Mouse (Mus musculus): ENCODE results near the gene Amz1. TPM values are rescaled to one million over a fixed set of nuclear protein-coding genes. Genes with fewer than 3 reads are reported as not detected.

The Amz1 gene
- polyA plus RNA-seq (2017; shearing (Covaris generic)), result 4.4 TPM

DNA sequence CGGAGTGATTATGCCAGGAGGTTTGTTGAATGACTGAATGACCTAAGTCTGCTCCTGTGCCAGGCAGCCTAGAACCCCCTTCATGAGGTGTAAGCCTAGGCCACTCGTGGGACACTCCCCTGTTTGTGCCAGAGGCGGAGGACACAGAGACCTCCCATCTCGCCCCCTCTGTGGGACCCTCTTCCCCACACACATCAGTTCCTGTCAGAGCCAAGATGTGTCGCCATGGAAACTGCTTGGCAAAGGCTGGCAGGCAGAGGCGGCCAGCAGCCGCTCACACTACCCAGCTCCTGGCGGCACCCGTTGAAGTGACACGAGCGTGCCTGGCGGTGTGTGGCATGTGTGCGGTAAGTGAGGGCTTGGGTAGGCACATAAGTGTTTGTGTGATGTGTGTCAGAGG is at the start of gene Amz1:
Gene Amz1 (plus strand): TSS at position 306 of the 400 bp plus-strand sequence.

DNA sequence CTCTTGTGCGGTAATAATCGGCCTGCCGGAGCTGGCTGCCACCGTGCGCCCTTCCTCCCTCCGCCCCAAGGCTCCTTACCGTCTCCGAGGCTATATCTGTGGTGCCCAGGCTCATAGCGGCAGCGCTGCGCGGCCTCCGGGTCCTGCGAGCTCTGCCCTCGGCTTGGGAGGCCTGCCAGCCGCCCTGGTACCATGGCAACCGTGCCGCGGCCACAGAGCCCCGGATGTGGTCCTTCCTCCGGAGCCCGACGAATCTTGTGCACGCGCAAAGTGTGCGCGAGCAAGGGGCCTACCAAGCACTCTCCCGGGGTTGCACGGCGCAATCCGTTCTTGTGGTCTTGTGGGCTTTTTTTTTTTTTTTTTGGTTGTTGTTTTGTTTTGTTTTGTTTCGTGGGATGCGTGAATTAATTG is 21.8 kb upstream of the Amz1 start, which contains the start of gene Iqce:
Gene Iqce (minus strand): TSS at position 276 of the 411 bp plus-strand sequence.

DNA sequence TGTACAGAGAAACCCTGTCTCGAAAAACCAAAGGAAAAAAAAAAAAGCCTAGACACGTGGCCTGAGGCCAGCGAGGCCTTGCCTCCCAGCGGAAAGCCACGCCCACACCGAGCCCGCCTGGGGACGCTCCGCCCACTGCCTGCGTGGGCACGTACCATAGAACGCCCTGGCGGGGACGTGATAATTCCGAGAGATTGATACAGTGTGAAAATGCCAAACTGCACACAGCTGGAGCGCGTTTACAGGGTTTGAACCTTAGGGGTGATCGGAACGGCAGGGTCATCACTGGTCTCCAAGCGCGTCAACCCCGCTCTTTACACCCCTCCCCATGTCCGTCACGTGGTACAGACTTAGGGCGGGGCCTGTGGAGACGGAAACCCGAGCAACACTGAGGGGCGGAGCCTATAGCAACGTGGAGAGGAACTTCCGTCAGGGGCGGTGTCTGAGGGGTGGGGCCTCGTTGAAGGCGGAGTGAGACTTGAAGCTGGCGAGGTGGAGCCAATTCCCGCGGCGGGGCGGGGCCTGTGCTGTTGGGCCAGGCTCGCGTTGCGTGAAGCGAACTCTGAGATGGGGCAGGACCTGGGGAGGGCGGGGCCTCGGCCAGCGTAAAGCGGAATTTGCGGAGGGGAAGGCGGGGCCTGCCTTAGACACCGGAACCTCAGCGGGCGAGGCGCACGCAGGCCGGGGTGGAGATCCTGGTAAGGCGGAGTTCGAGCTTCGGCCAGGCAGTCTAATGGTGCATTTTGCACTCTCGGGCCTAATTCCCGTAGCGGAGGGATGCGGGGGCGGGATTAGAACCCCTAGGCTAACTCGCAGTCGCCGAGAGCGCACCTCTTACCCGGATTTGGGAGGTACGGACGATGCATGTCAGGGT is 19.3 kb upstream of the Amz1 start, which contains the start of gene Brat1:
Gene Brat1 (plus strand): TSS at position 634 of the 874 bp plus-strand sequence.

Other genes with a start within 250 kb of the Amz1 start
- 9.4 TPM for gene Chst12, start 218.6 kb upstream of the Amz1 start, polyA plus RNA-seq (2017; shearing (Covaris generic))
- 2.2 TPM for gene Grifin, start 159.1 kb upstream of the Amz1 start, polyA plus RNA-seq (2017; shearing (Covaris generic))
- 146 TPM for gene Lfng, start 116.8 kb upstream of the Amz1 start, polyA plus RNA-seq (2017; shearing (Covaris generic))
- 54.6 TPM for gene Ttyh3, start 75.1 kb upstream of the Amz1 start, polyA plus RNA-seq (2017; shearing (Covaris generic))
- gene Iqce, start 21.7 kb upstream of the Amz1 start, polyA plus RNA-seq (2017; shearing (Covaris generic)), result 24.9 TPM
- gene Brat1, start 19.1 kb upstream of the Amz1 start, polyA plus RNA-seq (2017; shearing (Covaris generic)), result 19.6 TPM
- 33.9 TPM for gene Gna12, start 106.3 kb downstream of the Amz1 start, polyA plus RNA-seq (2017; shearing (Covaris generic))